Mouse (Mus musculus): ENCODE results near the gene Rarg.

- TF ChIP-seq CTCF (conservative IDR thresholded peaks at IDR 0.05; ENCODE audit: insufficient read depth, insufficient read length, low read depth, low read length) (no peak), POLR2A (IDR thresholded peaks at IDR 0.05; ENCODE audit: low read depth, low read length) (peak; percentile 83)
These were observed 10.5 kb downstream of the Rarg start for GRCm38 (mm10) chr15:102246866-102247251.

Data from kidney, adult 2 months (tissue).